Mouse (Mus musculus): ENCODE data around the gene Mrps27. TPM values are rescaled to one million over a fixed set of nuclear protein-coding genes. Genes with fewer than 3 reads are reported as not detected.

Mrps27 gene
- total RNA-seq, 4 experiments from 2014 or later, result 23.5 to 32.8 (median 26.8) TPM

DNA sequence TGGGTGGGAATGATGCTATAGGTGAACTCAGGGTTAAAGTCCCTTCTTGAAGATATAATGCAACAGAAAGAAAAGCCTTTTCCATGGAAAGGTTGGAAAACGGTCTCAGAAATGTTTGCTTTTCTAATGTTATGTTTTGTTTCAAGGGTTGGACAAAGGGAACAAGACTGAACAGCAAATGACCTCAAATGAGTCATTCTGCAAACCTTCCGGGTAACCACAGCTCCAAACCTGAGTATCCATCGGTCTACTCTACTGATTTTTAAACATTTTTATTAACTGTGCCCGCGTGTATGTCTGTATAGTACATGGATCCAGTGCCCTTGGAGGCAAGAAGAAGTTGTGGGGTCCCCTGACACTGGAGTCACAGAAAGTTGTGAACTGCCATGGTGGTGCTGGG is 94.8 kb downstream of the Mrps27 start:
- no peak for DNase-seq (ENCODE audit: low spot score in 2 of 2)

- DNase-seq (ENCODE audit: low spot score in 2 of 2), result no peak
Observed at GRCm38 (mm10) chr13:99440228-99440627, 95.6 kb downstream of the Mrps27 start.

DNA sequence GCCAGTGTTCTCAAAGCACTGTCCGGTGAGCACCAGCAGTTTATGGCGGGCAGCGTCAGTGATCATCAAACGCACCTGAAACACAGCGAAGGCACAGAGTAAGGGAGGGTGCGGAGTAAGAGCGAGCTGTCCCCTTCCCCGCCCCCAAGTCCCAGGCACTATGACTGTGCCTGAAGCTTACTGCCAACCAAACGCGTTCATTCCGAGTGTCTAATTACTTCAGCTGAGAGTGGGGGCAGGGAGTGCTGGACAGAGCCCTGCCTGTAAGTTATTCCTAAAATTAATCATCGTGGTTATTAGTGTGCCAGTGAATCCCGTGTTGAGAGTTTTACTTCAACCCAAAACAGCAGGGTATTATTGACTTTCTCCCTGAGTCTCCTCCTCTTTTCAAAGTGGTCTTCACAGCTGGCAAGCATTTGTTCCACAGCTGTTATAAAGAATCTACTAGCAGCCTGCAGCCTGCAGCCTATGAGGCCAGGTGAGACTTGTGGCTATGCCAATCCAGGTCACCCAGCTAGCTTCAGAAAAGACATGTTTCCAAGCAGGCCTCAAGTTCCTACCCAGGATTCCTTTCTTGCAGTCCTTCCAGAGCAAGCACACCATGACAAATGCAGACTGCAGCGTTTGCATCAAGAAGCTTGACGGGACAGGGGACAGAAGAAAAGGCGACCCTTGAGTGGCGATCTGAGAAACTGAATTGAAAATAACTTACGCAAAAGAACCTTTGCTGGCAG is 97.3 kb downstream of the Mrps27 start:
- DNase-seq (ENCODE audit: low spot score in 2 of 2), result no peak

DNA sequence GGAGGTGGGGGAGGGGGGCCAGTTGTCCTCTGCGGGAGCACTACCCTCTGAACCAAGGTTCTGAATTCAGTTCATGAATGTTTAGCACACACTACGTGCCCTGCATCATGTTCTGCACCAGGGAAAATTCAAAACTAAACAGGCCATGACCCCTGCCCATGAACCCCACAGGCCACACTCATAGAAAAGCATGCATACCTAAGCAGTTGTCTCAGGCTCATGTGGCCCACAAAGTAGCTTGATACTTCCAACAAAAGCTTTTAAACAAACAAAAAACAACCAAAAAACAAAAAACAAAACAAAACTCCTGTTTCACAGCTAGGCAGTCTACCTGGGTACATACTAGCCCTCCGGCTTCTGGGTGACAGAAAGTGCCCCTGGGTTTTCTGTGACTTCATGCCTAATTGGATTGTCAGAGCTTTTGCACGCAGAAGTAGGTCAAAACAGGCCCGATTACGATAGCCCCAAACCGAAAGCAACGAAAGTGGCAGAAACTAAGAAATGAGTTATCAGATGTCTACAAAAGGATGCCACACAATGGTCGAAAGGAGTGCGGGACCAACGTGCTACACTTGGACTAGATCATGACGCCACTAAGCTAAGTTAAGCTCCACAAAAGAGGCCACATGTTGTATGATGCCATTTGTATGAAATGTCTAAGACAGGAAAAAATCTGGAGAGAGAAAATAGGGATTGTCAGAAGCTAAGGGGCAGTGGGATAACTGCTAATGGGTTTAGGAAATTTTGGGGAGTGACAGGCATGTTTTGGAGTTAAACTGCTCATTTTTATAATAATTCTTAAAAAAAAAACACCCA is 98.1 kb downstream of the Mrps27 start:
- DNase-seq (ENCODE audit: low spot score in 2 of 2), result no peak

- DNase-seq (ENCODE audit: low spot score in 2 of 2), result no peak
Observed at GRCm38 (mm10) chr13:99443484-99444175, 99.0 kb downstream of the Mrps27 start.

DNA sequence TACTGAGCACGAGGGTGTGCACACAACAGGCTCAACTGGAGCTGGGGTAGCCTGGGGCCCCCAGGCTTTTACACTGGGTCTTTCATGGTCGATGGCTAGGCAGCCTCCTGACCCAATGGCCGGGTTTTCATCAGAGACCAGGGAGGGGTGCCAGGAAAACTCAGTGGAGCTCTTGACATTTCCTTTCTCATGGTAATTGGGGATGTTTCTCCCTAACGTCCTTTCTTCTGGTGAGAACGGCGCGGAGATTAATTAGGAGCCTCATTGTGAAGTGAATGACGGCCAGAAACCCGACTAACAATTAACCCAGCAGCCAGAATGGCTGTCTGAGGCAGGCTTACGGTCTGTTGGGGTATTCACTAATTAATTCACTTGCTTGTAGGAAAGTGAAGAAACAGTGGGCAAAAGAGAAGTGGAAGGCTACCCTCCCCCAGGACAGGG is 99.9 kb downstream of the Mrps27 start:
- DNase-seq (ENCODE audit: low spot score in 2 of 2), result peak in 1 of 2 experiments; percentile 62

DNA sequence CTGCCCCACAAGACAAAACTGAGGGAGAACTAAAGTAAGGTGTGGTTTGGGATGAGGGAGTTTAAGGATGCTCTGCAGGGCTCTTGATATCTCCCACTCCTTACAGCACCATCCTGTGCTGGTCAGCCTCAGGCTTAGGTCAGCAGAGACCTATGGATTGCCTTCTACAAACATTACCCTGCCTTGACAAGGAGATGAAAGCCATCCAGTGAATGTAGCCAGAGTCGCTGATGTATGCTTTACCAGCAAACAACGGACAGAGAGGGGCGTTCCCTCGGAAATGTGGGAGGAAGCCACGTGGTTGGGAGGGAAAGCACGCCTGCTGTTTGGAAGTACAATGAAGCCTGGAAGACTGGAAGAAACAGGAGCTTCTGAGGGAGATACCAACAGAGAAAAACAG is 100.3 kb downstream of the Mrps27 start:
- DNase-seq (ENCODE audit: low spot score in 2 of 2), result no peak

DNA sequence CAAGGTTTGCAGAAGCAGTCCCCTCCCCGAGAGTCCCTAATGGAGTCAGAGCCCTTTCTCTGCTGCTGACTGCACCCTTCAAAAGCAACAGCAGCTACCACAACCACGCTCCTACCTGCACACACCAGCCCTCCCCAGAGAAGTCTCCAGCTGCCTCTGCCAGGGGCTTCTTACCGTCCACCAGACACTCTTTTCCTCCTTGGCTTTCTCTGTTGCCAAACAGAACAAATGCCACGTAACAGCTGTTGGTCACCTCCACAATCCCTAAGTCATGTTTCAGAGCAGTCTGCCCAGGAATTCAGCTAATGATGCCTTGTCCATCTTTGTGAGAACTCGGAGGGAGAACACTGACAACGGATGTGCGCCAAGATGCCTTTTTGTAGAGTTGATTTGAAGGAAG is 102.4 kb downstream of the Mrps27 start:
- DNase-seq (ENCODE audit: low spot score in 2 of 2), result no peak

- peak; percentile 65 to 73 for DNase-seq (ENCODE audit: low spot score in 2 of 2)
Observed at GRCm38 (mm10) chr13:99447403-99448199, 103.0 kb downstream of the Mrps27 start.

DNA sequence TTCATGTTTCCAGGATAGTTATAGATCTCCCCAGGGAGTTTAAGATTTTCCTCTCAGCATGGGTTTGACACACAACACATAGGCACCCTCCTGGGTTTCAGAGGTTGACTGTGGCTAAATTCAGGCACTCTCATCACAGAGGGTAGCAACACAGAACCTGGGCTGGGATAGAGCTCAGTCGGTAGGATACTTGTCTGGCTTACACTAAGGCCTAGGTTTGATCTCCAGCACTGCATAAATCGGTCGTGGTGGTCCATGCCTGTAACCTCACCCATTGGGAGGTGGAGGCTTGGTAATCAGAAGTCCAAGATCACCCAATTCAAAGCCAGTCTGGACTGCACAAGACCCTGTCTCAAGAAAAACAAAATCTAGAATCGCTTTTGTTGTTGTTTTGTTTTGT is 103.7 kb downstream of the Mrps27 start:
- no peak for DNase-seq (ENCODE audit: low spot score in 2 of 2)

DNA sequence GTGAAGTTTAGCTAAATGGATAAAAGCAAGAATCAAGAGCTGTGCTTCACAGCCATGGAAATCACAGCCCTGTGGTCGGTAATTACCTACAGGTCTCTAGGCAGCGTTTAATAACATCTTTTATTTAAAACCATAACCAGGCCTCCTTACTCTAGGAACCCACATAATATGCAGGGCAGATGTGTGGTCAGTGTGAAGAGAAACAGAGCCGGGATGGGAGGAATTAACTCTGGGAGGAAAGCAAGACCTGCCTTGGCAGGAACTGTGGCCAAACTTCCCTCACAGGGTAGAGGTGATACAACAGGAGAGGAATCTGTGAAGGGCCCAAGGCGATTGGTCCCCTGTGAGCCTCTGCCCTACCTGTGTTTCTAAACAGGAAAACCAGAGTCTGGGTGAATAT is 105.0 kb downstream of the Mrps27 start:
- no peak for DNase-seq (ENCODE audit: low spot score in 2 of 2)

DNA sequence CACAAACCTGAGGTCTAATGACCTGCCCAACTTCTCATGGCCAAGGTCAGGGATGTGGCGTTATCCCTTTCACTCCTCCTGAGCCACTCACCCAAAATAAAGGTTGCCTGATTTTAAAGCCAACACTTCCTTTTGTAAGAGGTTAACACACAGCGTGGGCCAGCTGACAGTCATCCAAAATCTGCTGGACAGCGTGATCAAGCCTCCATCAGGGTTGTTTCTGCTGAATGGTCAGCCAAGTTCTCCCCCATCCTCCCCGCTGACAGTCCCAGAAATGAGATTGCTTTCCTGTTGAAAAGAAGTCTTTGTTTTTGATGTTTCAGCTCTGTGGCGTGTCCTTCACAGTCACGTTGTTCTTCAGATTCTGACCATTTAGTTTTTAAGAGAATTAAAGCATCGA is 106.2 kb downstream of the Mrps27 start:
- DNase-seq (ENCODE audit: low spot score in 2 of 2), result no peak

- DNase-seq (ENCODE audit: low spot score in 2 of 2), result no peak
Observed at GRCm38 (mm10) chr13:99451276-99451675, 106.7 kb downstream of the Mrps27 start.

- DNase-seq (ENCODE audit: low spot score in 2 of 2), result no peak
Observed at GRCm38 (mm10) chr13:99452444-99452843, 107.9 kb downstream of the Mrps27 start.

DNA sequence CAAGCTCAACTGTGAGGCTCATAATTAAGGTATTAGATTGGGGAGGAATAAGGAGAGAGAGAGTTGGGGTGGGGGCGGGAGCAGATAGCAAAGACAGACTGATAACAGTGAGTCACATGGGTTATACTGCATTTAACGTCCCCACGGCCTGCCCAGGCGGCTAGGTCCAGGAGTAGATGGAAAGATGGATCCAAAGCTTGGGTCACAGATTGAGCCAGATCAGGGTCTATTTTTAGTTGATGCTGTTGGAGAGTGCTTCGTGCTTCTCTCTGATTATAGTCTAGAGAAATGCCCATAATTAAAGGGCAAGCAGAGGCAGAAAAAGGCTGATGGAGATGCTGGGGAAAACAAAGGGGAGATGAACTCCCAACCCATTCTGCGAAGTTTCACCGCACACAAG is 110.4 kb downstream of the Mrps27 start:
- no peak for DNase-seq (ENCODE audit: low spot score in 2 of 2)

DNA sequence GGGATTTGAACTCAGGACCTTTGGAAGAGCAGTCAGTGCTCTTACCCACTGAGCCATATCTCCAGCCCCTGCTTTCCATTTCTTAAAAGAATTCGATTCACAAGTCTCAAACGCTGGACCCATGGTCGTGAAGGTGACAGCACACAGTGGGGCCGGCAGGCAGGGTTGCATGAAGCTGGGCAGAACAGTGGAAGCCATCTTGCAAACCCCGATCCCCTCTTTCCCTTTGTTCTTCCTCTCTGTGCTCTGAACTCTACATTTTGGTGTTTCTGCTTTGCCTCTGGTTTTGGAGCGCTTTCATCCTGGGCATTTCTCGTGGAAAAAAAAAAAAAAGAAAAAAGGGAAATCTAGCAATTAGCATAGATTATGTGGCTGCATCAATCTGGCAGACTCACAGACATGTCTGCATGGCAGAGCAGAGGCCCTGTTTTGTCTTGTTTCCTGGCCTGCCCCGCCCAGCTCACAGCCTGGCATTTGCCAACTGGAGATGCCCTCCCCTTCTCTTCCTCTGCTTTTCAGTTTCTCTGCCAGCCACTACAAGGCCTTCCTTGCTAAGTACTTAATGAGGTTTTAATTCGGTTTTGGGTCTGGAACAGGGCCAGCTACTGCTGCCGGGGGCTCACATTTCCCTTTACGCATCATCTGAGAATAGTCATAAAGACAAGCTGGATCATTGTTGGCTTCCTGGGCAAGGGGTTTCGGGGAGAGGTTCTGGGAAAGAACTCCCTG is 114.2 kb downstream of the Mrps27 start:
- DNase-seq (ENCODE audit: low spot score in 2 of 2), result no peak

GRCm38 (mm10) chr13:99459612-99460011 is 115.0 kb downstream of the Mrps27 start:
- DNase-seq (ENCODE audit: low spot score in 2 of 2), result no peak

GRCm38 (mm10) chr13:99461886-99462285 is 117.3 kb downstream of the Mrps27 start:
- no peak for DNase-seq (ENCODE audit: low spot score in 2 of 2)

DNA sequence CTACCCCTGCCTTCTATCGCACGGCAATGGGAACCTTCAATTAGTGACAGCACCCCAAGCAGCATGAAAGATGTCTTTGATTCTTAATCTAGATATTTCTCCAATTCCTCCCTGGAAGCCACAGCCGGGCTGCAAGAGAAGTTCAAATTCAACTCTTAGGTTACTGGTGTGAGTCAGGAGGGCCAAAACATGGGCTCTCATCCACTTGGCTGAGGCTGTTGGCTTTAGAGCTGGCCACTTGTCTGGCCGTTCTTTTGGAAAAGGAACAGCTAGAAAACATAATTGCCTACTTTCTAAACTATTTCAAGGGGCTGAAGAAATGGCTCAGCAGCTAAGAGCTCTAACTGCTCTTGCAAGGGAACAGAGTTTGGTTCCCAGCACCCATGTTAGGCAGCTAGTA is 120.0 kb downstream of the Mrps27 start:
- no peak for DNase-seq (ENCODE audit: low spot score in 2 of 2)

Data from layer of hippocampus, adult 8-10 months (tissue).